Mouse (Mus musculus): ENCODE data around the gene Lrit2.

The Lrit2 gene

GRCm38 (mm10) chr14:37119233-37119632, 51.5 kb downstream of the Lrit2 start:
- peaks cover 71% of the 10 kb centered on the region for H3K36me3 ChIP-seq (ENCODE audit: insufficient read depth, low read length)
- no peaks in the 10 kb centered on the region for H3K27me3 ChIP-seq (ENCODE audit: insufficient read depth, low read length)
- H3K4me3 ChIP-seq (replicated peaks; ENCODE audit: low read length) = no peak overlapping the region
- TF ChIP-seq CTCF (conservative IDR thresholded peaks at IDR 0.05; ENCODE audit: low read length) = no peak
- TF ChIP-seq NANOG (IDR thresholded peaks at IDR 0.05; ENCODE audit: borderline replicate concordance, low read length) = no peak
- TF ChIP-seq POU5F1 (IDR thresholded peaks at IDR 0.05; ENCODE audit: borderline replicate concordance, low read length) = no peak
- H3K9me3 ChIP-seq (ENCODE audit: low read length) = no peaks in the 10 kb centered on the region
- H3K4me1 ChIP-seq (replicated peaks; ENCODE audit: low read depth, low read length) = no peaks in the 10 kb centered on the region
